Mouse (Mus musculus) cerebellum, adult 11 months (tissue): ENCODE data around the gene Tmc1.

ENCODE experiments used
- DNase-seq: peaks from one replicate; pipeline ENCODE4 v3.0.0; 2022

Tmc1 gene

DNA sequence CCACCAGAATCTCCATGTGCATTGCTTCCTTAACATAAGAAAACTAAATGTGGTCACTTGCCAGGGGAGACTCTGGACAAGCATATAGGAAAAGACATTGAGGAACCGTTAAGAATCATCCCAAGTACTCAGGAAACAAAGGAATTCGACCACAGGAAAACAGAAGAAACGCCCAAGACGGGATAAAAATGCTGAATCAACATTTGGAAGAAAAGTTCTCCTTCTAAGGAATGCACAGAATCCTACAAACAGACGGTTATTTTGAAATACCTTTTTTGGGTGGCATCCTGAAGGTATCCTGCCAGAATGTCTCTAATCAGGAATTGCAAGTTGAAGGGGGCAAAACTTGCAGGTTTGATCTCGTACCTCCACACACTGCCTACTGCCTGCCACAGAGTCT, at the start of gene Tmc1:
TSS of gene Tmc1 (minus strand) at position 329 of the 400 bp plus-strand sequence.
- no peak for DNase-seq

DNA sequence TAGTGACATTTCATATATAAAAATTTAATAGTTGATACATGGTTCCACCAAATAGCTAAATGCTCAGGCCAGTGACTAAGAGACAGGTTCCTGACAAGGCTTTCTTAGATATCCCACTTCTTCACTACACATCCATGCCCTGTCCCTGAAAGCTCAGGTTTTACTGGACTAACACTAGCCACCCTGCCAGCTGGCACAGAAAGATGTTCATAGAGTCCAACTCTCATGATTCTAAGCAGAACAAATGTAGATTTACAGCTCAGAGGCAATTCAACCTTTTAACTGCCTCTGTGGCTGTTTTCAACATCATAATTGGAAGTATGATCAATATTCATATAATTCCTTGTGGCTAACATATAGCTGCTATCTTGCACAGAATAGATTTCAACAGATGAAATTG, 47.5 kb upstream of the Tmc1 start:
- no peak for DNase-seq

GRCm38 (mm10) chr19:20979244-20979643, 25.2 kb upstream of the Tmc1 start:
- no peak for DNase-seq

DNA sequence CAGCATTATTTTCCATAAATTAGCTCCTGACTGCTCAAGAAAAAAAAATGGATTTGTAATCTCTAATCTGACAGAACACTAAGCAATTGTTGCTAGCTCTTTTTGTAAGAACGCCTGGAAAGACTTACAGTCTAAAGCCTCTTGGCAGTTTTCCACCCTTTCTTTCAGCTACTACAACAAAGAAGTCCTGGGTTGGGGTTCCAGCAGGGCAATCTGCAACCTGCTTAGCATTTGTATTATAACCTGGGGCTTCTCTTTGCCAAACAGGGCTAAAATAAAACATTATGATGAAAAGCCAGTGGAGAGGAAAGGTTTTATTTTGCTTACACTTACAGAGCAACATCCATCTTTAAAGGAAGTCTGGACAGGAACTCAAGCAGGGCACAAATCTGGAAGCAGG, 24.1 kb upstream of the Tmc1 start:
- no peak for DNase-seq

- DNase-seq = no peak
Observed at GRCm38 (mm10) chr19:20971926-20972325, 17.9 kb upstream of the Tmc1 start.

DNA sequence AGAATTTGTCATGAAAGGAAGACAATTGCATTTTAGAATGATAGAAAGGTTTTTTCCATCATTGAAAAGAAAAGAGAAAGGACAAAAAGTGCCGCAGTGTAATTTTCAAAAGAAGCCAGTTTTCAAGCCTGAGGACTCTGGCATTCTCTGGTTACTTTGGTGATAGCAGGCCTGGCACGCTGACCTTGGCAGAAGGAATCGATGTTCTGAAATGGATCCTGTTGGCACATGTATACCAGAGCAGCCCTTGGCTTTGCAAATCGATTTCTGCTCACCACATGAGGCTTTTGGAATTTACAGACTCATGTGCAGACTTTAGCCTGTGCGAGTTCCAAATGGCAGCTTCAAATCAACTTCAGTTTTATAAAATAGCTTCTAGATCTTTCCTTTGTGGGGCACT, 813 bp upstream of the Tmc1 start:
- no peak for DNase-seq

DNA sequence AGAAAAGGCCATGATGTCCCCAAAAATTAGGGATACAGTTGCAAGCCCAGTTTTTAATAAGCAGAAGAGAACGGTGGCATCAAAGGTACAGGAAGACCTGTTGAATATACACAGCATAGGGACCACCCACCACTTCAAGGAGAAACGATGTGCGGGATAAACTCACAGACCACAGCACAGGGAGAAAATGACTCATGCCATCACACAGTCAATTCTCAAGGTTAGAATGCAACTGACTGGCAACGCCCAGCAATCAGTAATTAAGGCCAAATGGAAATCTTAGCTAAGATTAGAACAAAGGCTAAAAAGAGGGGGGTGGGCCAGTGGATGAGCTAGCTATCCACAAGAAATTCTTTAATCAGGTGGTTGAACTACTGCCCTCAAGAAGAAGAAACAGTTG, 9.6 kb downstream of the Tmc1 start:
- DNase-seq = no peak

DNA sequence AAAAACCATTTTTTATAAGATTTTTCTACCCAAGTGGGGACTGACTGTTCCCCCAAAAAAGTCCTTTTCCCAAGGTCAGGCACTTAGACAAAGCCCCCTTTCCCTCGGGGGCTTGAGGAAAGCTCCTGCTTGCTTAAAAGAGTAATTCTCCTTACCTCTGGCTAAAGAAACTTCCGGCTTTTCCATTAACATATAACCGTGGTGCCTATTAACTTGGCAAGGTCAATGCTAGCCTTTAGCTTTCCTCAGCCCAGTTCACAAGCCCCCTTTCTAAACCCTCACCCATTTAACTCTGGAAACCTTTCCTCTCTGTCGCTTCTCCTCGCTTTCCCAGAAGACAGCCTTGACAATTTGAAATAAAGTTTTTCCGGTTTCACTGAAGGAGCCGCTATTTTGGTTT, 29.7 kb downstream of the Tmc1 start:
- no peak for DNase-seq

DNA sequence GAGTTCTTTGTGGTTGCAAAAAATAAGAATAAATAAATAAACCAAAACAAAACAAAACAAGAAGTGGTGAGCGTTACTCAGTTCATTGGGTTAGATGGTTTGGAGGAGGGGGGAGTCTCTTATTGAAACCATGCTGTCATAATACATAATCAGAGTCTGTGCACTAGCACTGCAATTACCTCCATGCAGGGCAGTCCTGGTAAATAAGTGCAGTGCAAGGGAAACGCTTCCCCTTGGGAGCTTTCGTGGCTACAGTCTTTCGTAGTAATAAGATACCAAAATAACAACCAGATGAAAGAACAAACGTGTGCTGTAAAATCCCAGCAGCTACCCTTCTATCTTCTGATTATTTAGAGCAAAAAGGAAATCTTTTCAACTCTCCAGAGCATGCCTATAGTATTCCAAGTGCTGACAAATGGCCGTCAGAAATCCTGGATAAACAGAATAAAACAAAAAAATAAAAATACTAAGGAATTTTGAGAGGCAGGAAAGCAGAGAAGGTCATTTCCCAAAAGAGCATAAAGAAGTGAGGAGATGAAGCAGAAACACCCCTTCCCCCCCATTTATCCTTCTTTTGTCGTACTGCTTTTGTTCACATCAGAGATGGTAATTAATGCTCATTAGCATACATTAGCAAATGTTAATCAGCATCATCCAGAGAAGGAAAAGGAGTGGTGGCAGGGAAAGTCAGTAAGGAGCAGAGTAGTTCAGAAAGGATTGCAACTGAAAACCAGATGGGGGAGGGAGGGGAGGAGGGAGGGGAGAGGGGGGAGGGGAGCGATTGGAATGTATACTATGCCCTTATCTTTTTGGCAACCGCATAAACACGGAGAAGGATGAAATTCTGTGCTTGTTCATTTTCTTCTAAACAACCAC, 30.4 kb downstream of the Tmc1 start:
- DNase-seq = no peak

DNA sequence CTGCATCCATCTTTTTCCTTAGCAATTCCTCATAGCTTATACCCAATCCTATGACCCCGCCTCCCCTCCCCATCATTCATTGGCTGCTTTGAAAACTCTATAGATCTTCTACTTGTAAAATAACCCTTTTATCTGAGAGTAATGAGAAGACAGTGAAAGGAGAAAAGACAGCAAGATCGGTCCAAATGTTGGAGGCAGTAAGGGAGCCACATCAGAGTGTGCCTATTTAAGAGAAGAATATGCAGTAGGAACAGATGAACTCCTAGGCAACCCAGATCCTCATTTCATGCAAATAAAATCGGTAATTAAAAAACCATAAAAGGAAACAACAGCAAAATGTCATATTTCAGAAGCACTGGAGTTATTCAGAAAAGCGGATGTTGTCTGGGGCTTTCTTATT, 35.8 kb downstream of the Tmc1 start:
- no peak for DNase-seq

DNA sequence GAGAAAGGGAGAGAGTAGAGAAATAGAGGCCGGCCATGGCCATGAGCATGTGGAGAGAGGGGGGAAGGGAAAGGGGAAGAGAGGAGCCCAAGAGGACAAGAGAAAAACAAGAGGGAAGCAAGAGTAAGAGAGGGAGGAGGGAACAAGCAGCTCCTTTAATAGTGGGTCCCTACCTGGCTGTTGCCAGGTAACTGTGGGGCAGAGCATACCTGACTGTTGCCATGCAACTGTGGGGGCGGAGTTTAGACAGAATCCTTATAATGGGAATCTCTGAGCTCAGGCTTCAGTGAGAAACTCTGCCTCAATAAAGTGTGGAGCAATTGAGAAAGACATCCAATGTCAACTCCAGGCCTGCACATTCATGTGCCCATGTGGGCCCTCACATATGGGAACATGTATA, 38.9 kb downstream of the Tmc1 start:
- no peak for DNase-seq

DNA sequence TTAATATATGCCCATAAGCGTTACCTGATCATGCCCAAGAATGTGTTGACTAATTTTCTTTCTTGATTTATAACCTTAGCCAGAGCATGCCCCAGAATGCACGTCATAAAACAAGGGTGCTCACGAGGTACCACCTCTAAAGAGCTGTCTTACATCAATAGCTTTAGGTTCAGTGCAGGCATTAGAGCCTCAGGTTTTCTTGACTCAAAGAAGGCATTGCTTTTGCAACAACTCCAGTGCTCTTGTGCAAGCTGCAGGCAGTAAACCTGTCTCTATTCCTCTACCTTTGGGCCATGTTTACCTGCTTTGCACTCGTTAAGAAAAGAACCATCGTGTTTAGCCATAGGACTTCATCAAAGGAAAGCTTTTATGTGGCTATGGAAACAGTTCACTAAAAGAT, 43.6 kb downstream of the Tmc1 start:
- DNase-seq = no peak

DNA sequence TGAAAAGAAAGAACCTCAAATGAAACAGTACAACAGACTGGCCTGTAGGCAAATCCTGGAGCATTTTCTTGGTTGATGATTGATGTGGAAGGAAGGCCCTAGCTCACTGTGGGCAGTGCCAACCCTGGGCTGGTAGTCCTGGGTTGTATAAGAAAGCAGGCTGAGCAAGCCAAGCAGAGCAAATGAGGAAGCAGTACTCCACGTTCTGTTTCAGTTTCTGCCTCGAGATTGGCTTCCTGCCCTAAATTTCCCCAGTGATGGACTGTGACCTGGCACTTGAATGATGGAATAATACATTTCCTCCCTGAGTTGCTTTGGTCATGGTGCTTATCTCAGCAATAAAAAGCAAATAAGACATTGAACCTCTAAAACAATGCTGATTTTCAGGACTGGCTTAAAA, 72.8 kb downstream of the Tmc1 start:
- DNase-seq = no peak

- DNase-seq = no peak
Observed at GRCm38 (mm10) chr19:20875881-20876280, 78.1 kb downstream of the Tmc1 start.

GRCm38 (mm10) chr19:20861779-20862178, 92.2 kb downstream of the Tmc1 start:
- DNase-seq = no peak

GRCm38 (mm10) chr19:20860270-20860669, 93.7 kb downstream of the Tmc1 start:
- no peak for DNase-seq

- DNase-seq = no peak
Observed at GRCm38 (mm10) chr19:20857819-20858218, 96.2 kb downstream of the Tmc1 start.

- DNase-seq = no peak
Observed at GRCm38 (mm10) chr19:20848906-20849305, 105.1 kb downstream of the Tmc1 start.

DNA sequence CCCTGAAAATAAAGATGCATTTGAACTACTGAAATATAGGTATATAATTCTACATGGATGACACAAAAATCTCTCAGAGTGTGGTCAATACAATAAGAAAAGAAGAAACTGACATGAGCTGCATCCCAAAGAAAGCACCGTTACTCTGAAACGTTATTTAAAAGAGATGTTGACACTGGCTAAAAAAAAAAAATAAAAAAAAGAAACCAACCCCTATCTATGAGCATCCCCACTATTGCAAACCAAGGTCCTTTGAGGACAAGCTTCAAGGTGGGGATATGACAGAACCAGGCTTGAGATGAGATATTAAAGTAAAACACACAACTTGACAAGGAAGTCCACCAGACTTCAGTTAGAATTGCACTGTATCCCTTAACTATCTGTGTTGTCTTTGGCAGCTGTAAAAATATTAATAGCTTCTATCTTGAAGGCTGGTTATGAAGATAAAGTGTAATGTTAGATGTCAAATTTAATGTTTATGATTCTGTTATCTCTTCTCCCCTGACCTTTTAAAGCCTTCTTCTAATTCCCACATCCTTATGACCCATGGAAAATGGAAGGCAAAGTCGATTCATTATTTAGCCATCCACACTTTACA, 106.4 kb downstream of the Tmc1 start:
- no peak for DNase-seq

DNA sequence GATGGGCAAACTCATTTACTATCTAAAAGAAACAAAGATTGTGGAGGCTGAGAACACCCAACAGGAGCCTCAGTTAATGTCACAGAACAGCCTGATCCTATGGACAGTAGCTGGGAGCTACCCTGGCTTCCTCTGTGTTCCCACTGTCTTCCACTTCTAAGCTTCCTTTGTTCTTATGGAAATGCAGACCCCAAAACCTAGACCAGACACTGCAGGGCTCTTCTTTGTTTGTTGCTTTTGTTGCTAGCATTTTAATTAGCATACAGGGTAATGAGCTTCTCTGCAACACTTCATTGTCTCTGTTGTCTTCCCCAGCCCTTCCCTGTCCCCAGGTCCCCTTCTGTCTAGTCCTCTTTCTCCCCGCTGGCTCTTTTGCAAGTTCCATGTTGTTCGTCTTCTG, 116.6 kb downstream of the Tmc1 start:
- DNase-seq = no peak

DNA sequence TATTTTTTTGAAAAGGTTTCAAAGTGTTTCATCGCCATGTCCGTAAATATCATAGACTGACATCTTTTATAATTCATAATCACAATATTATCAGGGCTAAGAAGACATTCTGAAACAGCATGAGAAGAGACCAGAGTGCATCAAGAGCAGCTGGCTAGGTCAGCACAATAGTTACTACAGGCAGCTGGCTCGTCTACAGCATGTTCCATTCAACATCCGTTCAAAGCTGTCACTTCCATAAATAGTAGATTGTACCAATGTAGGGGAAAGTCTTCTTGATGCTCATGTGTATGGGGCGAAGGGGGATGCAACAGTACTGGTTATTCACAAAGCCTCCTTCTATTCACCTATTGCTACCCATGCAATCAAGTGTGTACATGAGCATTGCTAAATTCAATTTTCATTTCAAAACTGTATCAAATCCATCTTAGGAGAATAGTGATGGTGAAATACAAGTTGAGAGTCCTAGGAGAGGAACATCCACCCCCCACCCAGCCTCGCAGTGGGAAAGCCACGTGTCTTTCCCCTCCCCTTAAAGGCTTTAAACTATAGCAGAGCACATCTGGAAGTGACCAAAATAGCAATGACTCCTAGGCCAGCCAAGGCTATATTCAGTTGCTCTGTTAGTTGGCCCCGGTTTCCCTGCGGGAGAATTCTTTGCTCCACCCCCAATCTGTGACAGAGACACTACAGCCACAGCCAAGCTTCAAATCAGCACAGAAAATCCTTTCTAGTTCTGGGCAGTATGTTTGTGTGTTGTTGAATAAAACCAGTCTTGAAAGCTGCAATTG, 117.8 kb downstream of the Tmc1 start:
- no peak for DNase-seq

DNA sequence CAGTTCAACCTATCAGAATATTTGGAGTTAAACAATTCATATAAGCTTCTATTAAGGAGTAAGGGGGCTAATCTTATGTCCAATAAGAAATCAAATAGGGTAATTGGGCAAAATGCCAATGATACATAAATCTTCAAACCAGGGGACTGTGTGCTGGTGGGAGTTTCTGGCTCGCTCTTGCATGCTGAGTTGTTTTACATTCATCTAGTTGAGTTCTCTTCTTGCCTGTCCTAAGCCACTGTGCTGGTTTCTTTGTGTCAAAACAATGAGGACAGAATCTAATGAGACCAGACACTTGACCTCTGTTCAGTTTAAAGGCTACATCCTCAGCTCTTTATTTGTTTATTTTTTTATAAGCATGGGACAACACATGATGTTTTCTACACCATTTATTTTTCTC, 119.1 kb downstream of the Tmc1 start:
- no peak for DNase-seq

DNA sequence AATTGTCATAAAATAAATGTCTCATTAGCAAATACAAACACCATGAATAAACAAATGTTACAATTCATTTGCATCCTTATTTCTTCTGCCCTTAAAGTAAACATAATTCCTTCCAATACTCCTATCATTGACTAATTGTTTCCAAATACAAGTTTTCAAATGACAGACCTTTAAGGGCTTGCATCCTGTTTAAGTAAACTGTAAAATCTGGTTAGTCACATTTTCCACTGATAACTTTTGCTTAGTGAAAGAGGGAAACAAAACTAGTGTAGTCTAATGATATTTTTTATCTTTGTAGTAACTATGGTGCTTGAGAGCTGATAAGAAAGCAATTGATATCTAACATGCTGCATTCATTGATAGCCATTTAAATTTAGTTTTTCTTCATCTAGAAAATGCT, 154.5 kb downstream of the Tmc1 start:
- no peak for DNase-seq

DNA sequence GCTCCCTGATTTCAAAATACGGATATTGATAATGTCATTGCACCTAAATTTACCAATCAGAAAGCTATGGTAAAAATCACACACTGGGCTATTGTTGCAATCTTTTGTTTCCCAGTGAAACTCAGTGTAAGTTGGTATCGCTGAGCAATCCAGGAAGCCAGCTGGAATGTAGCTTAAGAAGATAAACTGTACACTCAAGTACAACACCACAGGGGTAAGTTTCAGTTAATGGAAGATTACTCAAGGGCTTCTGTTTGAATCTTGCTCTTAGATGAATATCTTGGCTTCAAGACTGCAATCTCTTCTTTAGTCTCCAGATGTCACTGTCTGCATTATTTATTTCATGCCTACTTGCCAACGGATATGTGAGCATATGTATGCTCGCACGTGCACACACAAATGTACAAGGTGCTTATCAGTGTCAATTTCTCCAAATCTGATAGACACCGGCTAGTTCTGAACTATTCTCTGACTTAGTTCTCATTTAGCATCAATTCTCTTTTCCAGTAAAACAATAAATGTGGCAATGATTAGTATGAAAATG, 156.4 kb downstream of the Tmc1 start:
- DNase-seq = no peak
